Mouse (Mus musculus) gastrocnemius, adult 18-20 months (tissue): ENCODE data around the gene Gm42417. TPM values are rescaled to one million over a fixed set of nuclear protein-coding genes. Genes with fewer than 3 reads are reported as not detected.
A peak's percentile ranks its signal among the peaks of the same experiment; 100 is the strongest.

Experiments
- DNase-seq: peaks from one replicate; pipeline ENCODE4 v3.0.0; 2021; ENCODE audit warnings: low spot score
- total RNA-seq, 2 experiments: library from RNA; stranded (reverse); gene quantifications; 2 replicates each; pipeline ENCODE4 v1.2.3; 2021

Gene Gm42417
- total RNA-seq, 2 experiments from 2014 or later, result 1,348 to 1,458 TPM

GRCm38 (mm10) chr1:36564101-36564500, 24.9 kb upstream of the Gm42417 start:
- peak; percentile 61 for DNase-seq

- no peak for DNase-seq
Observed at GRCm38 (mm10) chr1:36563632-36564031, 24.4 kb upstream of the Gm42417 start.

- DNase-seq, result peak; percentile 59
Observed at GRCm38 (mm10) chr1:36563197-36563596, 24.0 kb upstream of the Gm42417 start.

- no peak for DNase-seq
Observed at GRCm38 (mm10) chr1:36562388-36562787, 23.2 kb upstream of the Gm42417 start.

- peak; percentile 47 for DNase-seq
Observed at GRCm38 (mm10) chr1:36560903-36561302, 21.7 kb upstream of the Gm42417 start.

GRCm38 (mm10) chr1:36559888-36560287, 20.7 kb upstream of the Gm42417 start:
- DNase-seq, result no peak

- no peak for DNase-seq
Observed at GRCm38 (mm10) chr1:36559256-36559655, 20.0 kb upstream of the Gm42417 start.

- DNase-seq, result peak; percentile 68
Observed at GRCm38 (mm10) chr1:36558031-36558993, 19.1 kb upstream of the Gm42417 start, which contains the start of gene Sema4c. Gene Sema4c, minus strand, starts transcription at chr1:36558349.

GRCm38 (mm10) chr1:36557457-36558011, 18.3 kb upstream of the Gm42417 start:
- peak; percentile 83 for DNase-seq

GRCm38 (mm10) chr1:36556553-36557456, 17.6 kb upstream of the Gm42417 start:
- peak; percentile 87 for DNase-seq

GRCm38 (mm10) chr1:36555798-36556395, 16.7 kb upstream of the Gm42417 start:
- DNase-seq, result no peak

GRCm38 (mm10) chr1:36554633-36555399, 15.6 kb upstream of the Gm42417 start:
- DNase-seq, result no peak

GRCm38 (mm10) chr1:36552506-36552905, 13.3 kb upstream of the Gm42417 start:
- no peak for DNase-seq

GRCm38 (mm10) chr1:36551904-36552303, 12.7 kb upstream of the Gm42417 start:
- DNase-seq, result no peak

GRCm38 (mm10) chr1:36550075-36550863, 11.0 kb upstream of the Gm42417 start:
- DNase-seq, result no peak

- DNase-seq, result no peak
Observed at GRCm38 (mm10) chr1:36549491-36549890, 10.3 kb upstream of the Gm42417 start.

GRCm38 (mm10) chr1:36548771-36549170, 9.5 kb upstream of the Gm42417 start:
- no peak for DNase-seq

GRCm38 (mm10) chr1:36547981-36548598, 8.9 kb upstream of the Gm42417 start:
- DNase-seq, result peak; percentile 55

GRCm38 (mm10) chr1:36546888-36547471, 7.8 kb upstream of the Gm42417 start, which contains the start of gene Ankrd39:
Gene Ankrd39, minus strand, starts transcription at chr1:36547445.
- peak; percentile 99 for DNase-seq
